Mouse (Mus musculus): ENCODE results near the gene Enox1. TPM values are rescaled to one million over a fixed set of nuclear protein-coding genes. Genes with fewer than 3 reads are reported as not detected.
A peak's percentile ranks its signal among the peaks of the same experiment; 100 is the strongest.

The Enox1 gene
- polyA plus RNA-seq, 1 experiment, result 3.1 TPM

DNA sequence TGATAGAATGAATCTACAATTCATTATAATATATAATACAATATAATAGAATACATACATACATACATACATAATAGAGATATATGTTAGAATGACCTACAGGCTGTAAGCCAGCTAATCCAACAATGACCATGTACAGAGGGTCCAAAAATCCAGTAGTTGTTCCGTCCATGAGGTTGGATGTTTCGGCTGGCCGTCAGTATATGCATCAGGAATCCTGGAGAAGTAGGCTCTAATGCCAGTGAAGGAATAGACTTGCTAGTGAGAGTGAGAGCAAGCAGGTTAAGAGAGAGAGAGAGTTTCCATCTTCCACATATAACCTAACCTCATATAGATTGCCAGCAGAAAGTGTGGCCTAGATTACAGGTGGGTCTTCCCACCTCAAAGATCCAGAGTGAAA, 402.3 kb downstream of the Enox1 start:
- H3K4me2 ChIP-seq (ENCODE audit: low read depth), result no peak overlapping the region
- H3ac ChIP-seq (ENCODE audit: control insufficient read depth, insufficient read length), result no peak overlapping the region
- no peaks in the 10 kb centered on the region for H3K27me3 ChIP-seq (ENCODE audit: control insufficient read depth, insufficient read depth, insufficient read length)
- H3K79me2 ChIP-seq (ENCODE audit: control insufficient read depth, insufficient read depth), result no peaks in the 10 kb centered on the region
- no peak for TF ChIP-seq MYOG (IDR thresholded peaks at IDR 0.05; ENCODE audit: control insufficient read depth in 1 of 3, insufficient read depth in 1 of 3, insufficient read length in 2 of 3, low read depth in 2 of 3)
- no peak for TF ChIP-seq MYOD1 (IDR thresholded peaks at IDR 0.05; ENCODE audit: control insufficient read depth in 1 of 3, insufficient read length in 2 of 3, low read depth in 2 of 3)
- no peak for TF ChIP-seq CEBPB (IDR thresholded peaks at IDR 0.05; ENCODE audit: insufficient read depth, poor library complexity, severe bottlenecking)
- no peak for TF ChIP-seq E2F4 (IDR thresholded peaks at IDR 0.05; ENCODE audit: insufficient read depth)
- TF ChIP-seq POLR2A (IDR thresholded peaks at IDR 0.05; ENCODE audit: insufficient read length, low read depth), result no peak
- no peak for TF ChIP-seq USF1 (IDR thresholded peaks at IDR 0.05; ENCODE audit: low read depth)
- no peak for TF ChIP-seq TCF12 (IDR thresholded peaks at IDR 0.05; ENCODE audit: insufficient read depth, poor library complexity, severe bottlenecking)
- no peak for TF ChIP-seq MAX (IDR thresholded peaks at IDR 0.05; ENCODE audit: low read depth)
- TF ChIP-seq POLR2AphosphoS2 (IDR thresholded peaks at IDR 0.05; ENCODE audit: insufficient read length, low read depth), result no peak
- TF ChIP-seq TCF3 (IDR thresholded peaks at IDR 0.05; ENCODE audit: insufficient read length, low read depth), result no peak
- no peak for TF ChIP-seq REST (IDR thresholded peaks at IDR 0.05; ENCODE audit: insufficient read depth, insufficient read length)
- TF ChIP-seq SRF (IDR thresholded peaks at IDR 0.05; ENCODE audit: control insufficient read depth, insufficient read length, low read depth), result no peak
- H3K4me3 ChIP-seq, result no peak overlapping the region
- no peaks in the 10 kb centered on the region for H3K36me3 ChIP-seq (ENCODE audit: control insufficient read depth, insufficient read depth)

DNA sequence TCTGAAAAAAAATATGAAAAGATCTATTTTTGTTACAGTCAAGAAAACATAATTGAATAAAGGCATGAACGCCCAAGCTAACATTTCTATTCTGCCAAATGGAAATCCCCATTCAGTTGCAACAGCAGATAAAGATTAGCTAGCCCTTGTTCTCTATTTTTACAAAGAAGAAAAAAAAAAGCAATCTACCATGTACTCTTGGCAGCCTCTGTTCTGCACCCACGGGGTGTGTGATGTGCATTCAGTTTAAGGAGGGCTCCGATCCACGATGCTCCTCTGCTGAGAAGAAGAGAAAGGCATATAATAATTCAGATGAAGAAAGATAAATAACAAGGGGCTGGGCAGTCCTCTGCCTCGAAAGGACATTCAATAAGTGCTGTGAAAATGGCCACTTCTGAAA, 403.2 kb downstream of the Enox1 start:
- no peak overlapping the region for H3ac ChIP-seq (ENCODE audit: control insufficient read depth, insufficient read length)

DNA sequence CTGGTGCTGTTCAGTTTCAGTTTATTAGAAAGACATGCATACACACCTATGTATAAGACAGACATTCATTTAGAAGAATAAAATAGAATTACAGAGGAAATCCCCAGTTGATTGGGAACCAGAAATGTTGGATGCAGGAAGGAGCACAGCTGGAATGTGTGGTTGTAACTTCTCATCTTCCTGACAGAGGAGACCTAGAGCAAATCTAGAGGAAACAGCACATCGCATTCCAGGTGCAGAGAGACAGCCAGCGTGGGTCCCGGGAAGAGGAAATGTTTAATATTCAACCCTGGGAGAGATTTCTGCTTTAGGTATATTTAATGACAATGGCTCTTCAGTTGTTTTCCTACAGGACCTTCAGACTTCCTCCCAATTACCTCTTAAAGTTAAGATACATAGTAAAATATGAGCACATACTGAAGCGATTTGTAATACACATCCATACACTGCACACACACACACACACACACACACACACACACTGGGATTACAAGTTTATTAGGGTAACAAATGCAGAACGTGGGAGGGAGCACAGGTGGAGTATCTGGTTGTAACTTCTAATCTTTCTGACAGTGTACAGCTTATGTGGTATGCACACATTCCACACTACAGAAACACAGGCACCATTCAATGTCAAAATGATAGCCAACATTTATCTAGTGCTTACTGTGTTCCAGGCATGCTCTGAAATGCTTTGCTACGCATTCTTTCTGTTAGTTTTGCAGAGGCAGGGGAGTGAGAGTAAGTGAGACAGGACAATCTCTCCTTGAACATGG, 405.4 kb downstream of the Enox1 start:
- H3K79me2 ChIP-seq (ENCODE audit: control insufficient read depth, insufficient read depth), result no peaks in the 10 kb centered on the region
- no peak overlapping the region for H3K4me3 ChIP-seq
- TF ChIP-seq MYOD1 (IDR thresholded peaks at IDR 0.05; ENCODE audit: control insufficient read depth in 1 of 3, insufficient read length in 2 of 3, low read depth in 2 of 3) (peak in 2 of 3 experiments; percentile 30 to 54), USF1 (IDR thresholded peaks at IDR 0.05; ENCODE audit: low read depth) (no peak)
- H3ac ChIP-seq (ENCODE audit: control insufficient read depth, insufficient read length), result no peak overlapping the region
- no peaks in the 10 kb centered on the region for H3K27me3 ChIP-seq (ENCODE audit: control insufficient read depth, insufficient read depth, insufficient read length)
- H3K4me2 ChIP-seq (ENCODE audit: low read depth), result no peak overlapping the region
- no peaks in the 10 kb centered on the region for H3K36me3 ChIP-seq (ENCODE audit: control insufficient read depth, insufficient read depth)

More for the DNA sequence above, 403.2 kb downstream of the Enox1 start:
- Histone ChIP-seq H3K4me3 (no peak overlapping the region), H3K36me3 (ENCODE audit: control insufficient read depth, insufficient read depth) (no peaks in the 10 kb centered on the region), H3K4me2 (ENCODE audit: low read depth) (no peak overlapping the region), H3K79me2 (ENCODE audit: control insufficient read depth, insufficient read depth) (no peaks in the 10 kb centered on the region), H3K27me3 (ENCODE audit: control insufficient read depth, insufficient read depth, insufficient read length) (no peaks in the 10 kb centered on the region)
- TF ChIP-seq REST (IDR thresholded peaks at IDR 0.05; ENCODE audit: insufficient read depth, insufficient read length), result no peak
- TF ChIP-seq TCF3 (IDR thresholded peaks at IDR 0.05; ENCODE audit: insufficient read length, low read depth), result no peak
- no peak for TF ChIP-seq CEBPB (IDR thresholded peaks at IDR 0.05; ENCODE audit: insufficient read depth, poor library complexity, severe bottlenecking)
- TF ChIP-seq SRF (IDR thresholded peaks at IDR 0.05; ENCODE audit: control insufficient read depth, insufficient read length, low read depth), result no peak
- no peak for TF ChIP-seq E2F4 (IDR thresholded peaks at IDR 0.05; ENCODE audit: insufficient read depth)
- TF ChIP-seq MYOG (IDR thresholded peaks at IDR 0.05; ENCODE audit: control insufficient read depth in 1 of 3, insufficient read depth in 1 of 3, insufficient read length in 2 of 3, low read depth in 2 of 3), result no peak
- no peak for TF ChIP-seq TCF12 (IDR thresholded peaks at IDR 0.05; ENCODE audit: insufficient read depth, poor library complexity, severe bottlenecking)
- no peak for TF ChIP-seq USF1 (IDR thresholded peaks at IDR 0.05; ENCODE audit: low read depth)
- no peak for TF ChIP-seq MAX (IDR thresholded peaks at IDR 0.05; ENCODE audit: low read depth)
- TF ChIP-seq MYOD1 (IDR thresholded peaks at IDR 0.05; ENCODE audit: control insufficient read depth in 1 of 3, insufficient read length in 2 of 3, low read depth in 2 of 3), result no peak
- TF ChIP-seq POLR2A (IDR thresholded peaks at IDR 0.05; ENCODE audit: insufficient read length, low read depth), result no peak
- no peak for TF ChIP-seq POLR2AphosphoS2 (IDR thresholded peaks at IDR 0.05; ENCODE audit: insufficient read length, low read depth)

DNA sequence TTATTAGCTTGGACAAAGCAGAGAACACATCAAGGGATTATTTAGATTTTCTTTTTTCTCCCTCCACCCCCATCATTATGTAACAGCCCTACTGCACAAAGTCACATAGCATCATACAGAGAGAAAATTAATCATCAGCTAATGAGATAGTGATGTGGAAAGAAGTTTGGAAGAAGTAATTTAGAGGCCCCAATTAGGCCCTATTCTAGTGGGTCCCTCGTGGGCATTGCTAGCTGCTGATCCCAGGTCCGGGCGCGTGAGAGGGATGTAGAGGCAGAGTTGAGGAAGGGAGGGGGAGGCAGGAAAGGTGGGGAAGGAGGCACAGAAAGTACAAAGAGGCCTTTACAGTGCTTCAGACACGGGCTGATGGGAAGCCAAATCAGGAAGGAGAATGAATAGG, 407.4 kb downstream of the Enox1 start:
- Histone ChIP-seq H3K79me2 (ENCODE audit: control insufficient read depth, insufficient read depth) (no peaks in the 10 kb centered on the region), H3K27me3 (ENCODE audit: control insufficient read depth, insufficient read depth, insufficient read length) (no peaks in the 10 kb centered on the region), H3ac (ENCODE audit: control insufficient read depth, insufficient read length) (no peak overlapping the region), H3K4me3 (no peak overlapping the region), H3K4me2 (ENCODE audit: low read depth) (no peak overlapping the region), H3K36me3 (ENCODE audit: control insufficient read depth, insufficient read depth) (no peaks in the 10 kb centered on the region)
- TF ChIP-seq E2F4 (IDR thresholded peaks at IDR 0.05; ENCODE audit: insufficient read depth) (no peak), POLR2AphosphoS2 (IDR thresholded peaks at IDR 0.05; ENCODE audit: insufficient read length, low read depth) (no peak), TCF12 (IDR thresholded peaks at IDR 0.05; ENCODE audit: insufficient read depth, poor library complexity, severe bottlenecking) (no peak), USF1 (IDR thresholded peaks at IDR 0.05; ENCODE audit: low read depth) (no peak), MYOG (IDR thresholded peaks at IDR 0.05; ENCODE audit: control insufficient read depth in 1 of 3, insufficient read depth in 1 of 3, insufficient read length in 2 of 3, low read depth in 2 of 3) (no peak), MYOD1 (IDR thresholded peaks at IDR 0.05; ENCODE audit: control insufficient read depth in 1 of 3, insufficient read length in 2 of 3, low read depth in 2 of 3) (no peak), TCF3 (IDR thresholded peaks at IDR 0.05; ENCODE audit: insufficient read length, low read depth) (no peak), CEBPB (IDR thresholded peaks at IDR 0.05; ENCODE audit: insufficient read depth, poor library complexity, severe bottlenecking) (no peak), POLR2A (IDR thresholded peaks at IDR 0.05; ENCODE audit: insufficient read length, low read depth) (no peak), REST (IDR thresholded peaks at IDR 0.05; ENCODE audit: insufficient read depth, insufficient read length) (no peak), MAX (IDR thresholded peaks at IDR 0.05; ENCODE audit: low read depth) (no peak), SRF (IDR thresholded peaks at IDR 0.05; ENCODE audit: control insufficient read depth, insufficient read length, low read depth) (no peak)

Data from myocyte (in vitro differentiated cells).